Mouse (Mus musculus) left cerebral cortex, adult 9 months (tissue): ENCODE measurements around the gene Cd151.

Source experiments
- DNase-seq, 2 experiments: peaks; one replicate each; pipeline ENCODE4 v3.0.0; 2022; ENCODE audit warnings: low spot score in 2 of 2

Gene Cd151

GRCm38 (mm10) chr7:141467230-141468030, at the start of gene Cd151:
Cd151 (plus strand) TSS chr7:141467392.
- DNase-seq: peak in 1 of 2 experiments; percentile 67

- DNase-seq: no peak
Measured at GRCm38 (mm10) chr7:141417731-141418681, 49.2 kb upstream of the Cd151 start.

GRCm38 (mm10) chr7:141418970-141419369, 48.2 kb upstream of the Cd151 start:
- peak in 1 of 2 experiments; percentile 27 for DNase-seq

GRCm38 (mm10) chr7:141420030-141420702, 47.0 kb upstream of the Cd151 start:
- DNase-seq: no peak

GRCm38 (mm10) chr7:141423811-141424210, 43.4 kb upstream of the Cd151 start:
- DNase-seq: no peak

- no peak for DNase-seq
Measured at GRCm38 (mm10) chr7:141426948-141427730, 40.1 kb upstream of the Cd151 start.

GRCm38 (mm10) chr7:141428701-141429100, 38.5 kb upstream of the Cd151 start:
- DNase-seq: no peak

GRCm38 (mm10) chr7:141429310-141429709, 37.9 kb upstream of the Cd151 start, which contains the start of gene Cend1:
Cend1 (minus strand) TSS chr7:141429491.
- peak; percentile 91 to 93 for DNase-seq

- no peak for DNase-seq
Measured at GRCm38 (mm10) chr7:141429840-141430584, 37.2 kb upstream of the Cd151 start.

GRCm38 (mm10) chr7:141430585-141431240, 36.5 kb upstream of the Cd151 start:
- DNase-seq: no peak

- DNase-seq: no peak
Measured at GRCm38 (mm10) chr7:141431434-141432185, 35.6 kb upstream of the Cd151 start.

GRCm38 (mm10) chr7:141432186-141432611, 35.0 kb upstream of the Cd151 start:
- no peak for DNase-seq

- no peak for DNase-seq
Measured at GRCm38 (mm10) chr7:141432741-141433516, 34.3 kb upstream of the Cd151 start.

GRCm38 (mm10) chr7:141433517-141434400, 33.4 kb upstream of the Cd151 start:
- DNase-seq: no peak

GRCm38 (mm10) chr7:141434464-141434863, 32.7 kb upstream of the Cd151 start:
- peak in 1 of 2 experiments; percentile 66 for DNase-seq

- DNase-seq: peak in 1 of 2 experiments; percentile 51
Measured at GRCm38 (mm10) chr7:141435129-141435855, 31.9 kb upstream of the Cd151 start.
